Mouse (Mus musculus) midbrain, embryonic 11.5 days (tissue): ENCODE measurements at regions not wholly inside any gene's neighbourhood (a gene's known extent, or its start where the extent isn't known, plus 50 kb on each side); places are given as distances from the start of the nearest gene placed in this dataset.
A peak's percentile ranks its signal among the peaks of the same experiment; 100 is the strongest.

Experiments
- ATAC-seq: fragments of 200-750 bp; cut with Nextera tagmentation; 2 replicates; pipeline ENCODE4 v1.8.0; 2017; ENCODE audit warnings: moderate TSS enrichment, moderate library complexity; ENCODE audit not compliant: low FRiP score
- DNase-seq: peaks from one replicate; pipeline ENCODE4 v3.0.0; 2015; ENCODE audit warnings: low spot score; ENCODE audit errors: missing footprints
- H3K27ac ChIP-seq: fragments of 300-500 bp; sonication (generic); 2 replicates; pipeline ENCODE4 v1.5.1; 2014; ENCODE audit warnings: low read depth, low read length
- H3K27me3 ChIP-seq: fragments of 300-500 bp; sonication (generic); 2 replicates; pipeline ENCODE4 v1.6.1; 2014; ENCODE audit warnings: mild to moderate bottlenecking, low read length, moderate library complexity, mixed read lengths; ENCODE audit not compliant: control insufficient read depth, insufficient read depth
- H3K36me3 ChIP-seq: fragments of 300-500 bp; sonication (generic); 2 replicates; pipeline ENCODE4 v1.6.1; 2014; ENCODE audit warnings: mild to moderate bottlenecking, low read length, moderate library complexity, mixed read lengths; ENCODE audit not compliant: control insufficient read depth, insufficient read depth
- H3K4me1 ChIP-seq: fragments of 300-500 bp; sonication (generic); 2 replicates; pipeline ENCODE4 v1.6.1; 2014; ENCODE audit warnings: low read length; ENCODE audit not compliant: control insufficient read depth, insufficient read depth
- H3K4me2 ChIP-seq: fragments of 300-500 bp; sonication (generic); 2 replicates; pipeline ENCODE4 v1.6.1; 2014; ENCODE audit warnings: mild to moderate bottlenecking, moderate library complexity
- H3K4me3 ChIP-seq: fragments of 300-500 bp; sonication (generic); 2 replicates; pipeline ENCODE4 v1.5.1; 2014; ENCODE audit warnings: low read depth, low read length
- H3K9ac ChIP-seq: fragments of 300-500 bp; sonication (generic); 2 replicates; pipeline ENCODE4 v1.6.1; 2014; ENCODE audit warnings: low read length
- H3K9me3 ChIP-seq: fragments of 300-500 bp; sonication (generic); 2 replicates; pipeline ENCODE4 v1.6.1; 2016; ENCODE audit warnings: low read length; ENCODE audit not compliant: control insufficient read depth
- WGBS: fragments of 180-500 bp; shearing (Covaris S2); extraction: QIAGEN DNeasy Blood & Tissue Kit; methylation state at CpG from one replicate; pipeline ENCODE4 v1.1.7; 2014; 5-methylcytosine and 5-hydroxymethylcytosine counted together

GRCm38 (mm10) chr3:35688111-35688510 is 65.8 kb upstream of the Atp11b start:
- Histone ChIP-seq H3K9me3 (no peaks in the 10 kb centered on the region), H3K4me3 (no peak overlapping the region), H3K27me3 (no peaks in the 10 kb centered on the region), H3K4me1 (no peaks in the 10 kb centered on the region), H3K9ac (no peak overlapping the region), H3K36me3 (no peaks in the 10 kb centered on the region), H3K4me2 (no peak overlapping the region), H3K27ac (no peak overlapping the region)
- no peak for ATAC-seq
- WGBS, result 84% methylated on average over 5 of the region's 5 CpGs
- DNase-seq, result no peak

- H3K4me2 ChIP-seq, result no peak overlapping the region
- DNase-seq, result no peak
- H3K9me3 ChIP-seq, result no peaks in the 10 kb centered on the region
- no peak overlapping the region for H3K9ac ChIP-seq
- no peak overlapping the region for H3K27ac ChIP-seq
- no peak for ATAC-seq
- WGBS, result 29% methylated on average over 4 of the region's 4 CpGs
- no peaks in the 10 kb centered on the region for H3K36me3 ChIP-seq
- H3K4me3 ChIP-seq, result no peak overlapping the region
- H3K4me1 ChIP-seq, result no peaks in the 10 kb centered on the region
- no peaks in the 10 kb centered on the region for H3K27me3 ChIP-seq
Measured at GRCm38 (mm10) chr3:35688781-35689180, 65.1 kb upstream of the Atp11b start.

- 0 out of 2 replicates have a peak, but pooled peaks have one; percentile 61 for ATAC-seq
- no peak overlapping the region for H3K9ac ChIP-seq
- 55% methylated on average over 6 of the region's 6 CpGs for WGBS
- H3K27me3 ChIP-seq, result no peaks in the 10 kb centered on the region
- no peaks in the 10 kb centered on the region for H3K9me3 ChIP-seq
- H3K4me3 ChIP-seq, result no peak overlapping the region
- peak; percentile 88 for DNase-seq
- no peak overlapping the region for H3K4me2 ChIP-seq
- H3K4me1 ChIP-seq, result no peaks in the 10 kb centered on the region
- H3K27ac ChIP-seq, result no peak overlapping the region
- no peaks in the 10 kb centered on the region for H3K36me3 ChIP-seq
Measured at GRCm38 (mm10) chr3:35693039-35693438, 60.9 kb upstream of the Atp11b start.

GRCm38 (mm10) chr3:35693551-35693950 is 60.4 kb upstream of the Atp11b start:
- no peak for DNase-seq
- no peaks in the 10 kb centered on the region for H3K27me3 ChIP-seq
- H3K4me3 ChIP-seq, result no peak overlapping the region
- WGBS, result 89% methylated on average over 12 of the region's 12 CpGs
- no peak overlapping the region for H3K4me2 ChIP-seq
- no peaks in the 10 kb centered on the region for H3K36me3 ChIP-seq
- no peaks in the 10 kb centered on the region for H3K9me3 ChIP-seq
- no peak overlapping the region for H3K9ac ChIP-seq
- no peak for ATAC-seq
- H3K4me1 ChIP-seq, result no peaks in the 10 kb centered on the region
- H3K27ac ChIP-seq, result no peak overlapping the region

GRCm38 (mm10) chr3:35694241-35694640 is 59.7 kb upstream of the Atp11b start:
- H3K4me2 ChIP-seq, result no peak overlapping the region
- no peak overlapping the region for H3K9ac ChIP-seq
- DNase-seq (no peak), ATAC-seq (no peak)
- no peak overlapping the region for H3K27ac ChIP-seq
- no peaks in the 10 kb centered on the region for H3K27me3 ChIP-seq
- H3K4me3 ChIP-seq, result no peak overlapping the region
- WGBS, result 72% methylated on average over 4 of the region's 4 CpGs
- H3K4me1 ChIP-seq, result no peaks in the 10 kb centered on the region
- H3K9me3 ChIP-seq, result no peaks in the 10 kb centered on the region
- H3K36me3 ChIP-seq, result no peaks in the 10 kb centered on the region

GRCm38 (mm10) chr3:35695859-35696258 is 58.0 kb upstream of the Atp11b start:
- no peaks in the 10 kb centered on the region for H3K27me3 ChIP-seq
- H3K4me3 ChIP-seq, result no peak overlapping the region
- H3K9ac ChIP-seq, result no peak overlapping the region
- no peaks in the 10 kb centered on the region for H3K4me1 ChIP-seq
- ATAC-seq (no peak), DNase-seq (no peak)
- no peak overlapping the region for H3K27ac ChIP-seq
- H3K4me2 ChIP-seq, result no peak overlapping the region
- no peaks in the 10 kb centered on the region for H3K36me3 ChIP-seq
- 84% methylated on average over 3 of the region's 3 CpGs for WGBS
- no peaks in the 10 kb centered on the region for H3K9me3 ChIP-seq

- no peaks in the 10 kb centered on the region for H3K9me3 ChIP-seq
- H3K36me3 ChIP-seq, result no peaks in the 10 kb centered on the region
- H3K27me3 ChIP-seq, result no peaks in the 10 kb centered on the region
- ATAC-seq (no peak), DNase-seq (no peak)
- H3K4me1 ChIP-seq, result no peaks in the 10 kb centered on the region
- H3K27ac ChIP-seq, result no peak overlapping the region
- WGBS, result 89% methylated on average over 2 of the region's 2 CpGs
- no peak overlapping the region for H3K4me2 ChIP-seq
- no peak overlapping the region for H3K9ac ChIP-seq
- H3K4me3 ChIP-seq, result no peak overlapping the region
Measured at GRCm38 (mm10) chr3:35699266-35699665, 54.6 kb upstream of the Atp11b start.

GRCm38 (mm10) chr3:35699979-35700378 is 53.9 kb upstream of the Atp11b start:
- H3K4me1 ChIP-seq, result no peaks in the 10 kb centered on the region

GRCm38 (mm10) chr3:35703528-35704327 is 50.2 kb upstream of the Atp11b start:
- H3K4me1 ChIP-seq, result no peaks in the 10 kb centered on the region
- H3K27me3 ChIP-seq, result no peaks in the 10 kb centered on the region
- 85% methylated on average over 8 of the region's 8 CpGs for WGBS
- no peak for ATAC-seq
- H3K27ac ChIP-seq, result no peak overlapping the region
- H3K9me3 ChIP-seq, result no peaks in the 10 kb centered on the region
- H3K4me2 ChIP-seq, result no peak overlapping the region
- no peak overlapping the region for H3K4me3 ChIP-seq
- H3K9ac ChIP-seq, result no peak overlapping the region
- DNase-seq, result no peak
- no peaks in the 10 kb centered on the region for H3K36me3 ChIP-seq

More at GRCm38 (mm10) chr3:35699979-35700378, 53.9 kb upstream of the Atp11b start:
- H3K4me3 ChIP-seq, result no peak overlapping the region
- no peak overlapping the region for H3K4me2 ChIP-seq
- H3K9me3 ChIP-seq, result no peaks in the 10 kb centered on the region
- no peak for DNase-seq
- no peak overlapping the region for H3K9ac ChIP-seq
- H3K27ac ChIP-seq, result no peak overlapping the region
- no peak for ATAC-seq
- no peaks in the 10 kb centered on the region for H3K36me3 ChIP-seq
- no peaks in the 10 kb centered on the region for H3K27me3 ChIP-seq
